Mouse (Mus musculus): ENCODE data around the gene Npas1. TPM values are rescaled to one million over a fixed set of nuclear protein-coding genes. Genes with fewer than 3 reads are reported as not detected.

Gene Npas1
- polyA plus RNA-seq, 1 experiment from 2014 or later = not detected

DNA sequence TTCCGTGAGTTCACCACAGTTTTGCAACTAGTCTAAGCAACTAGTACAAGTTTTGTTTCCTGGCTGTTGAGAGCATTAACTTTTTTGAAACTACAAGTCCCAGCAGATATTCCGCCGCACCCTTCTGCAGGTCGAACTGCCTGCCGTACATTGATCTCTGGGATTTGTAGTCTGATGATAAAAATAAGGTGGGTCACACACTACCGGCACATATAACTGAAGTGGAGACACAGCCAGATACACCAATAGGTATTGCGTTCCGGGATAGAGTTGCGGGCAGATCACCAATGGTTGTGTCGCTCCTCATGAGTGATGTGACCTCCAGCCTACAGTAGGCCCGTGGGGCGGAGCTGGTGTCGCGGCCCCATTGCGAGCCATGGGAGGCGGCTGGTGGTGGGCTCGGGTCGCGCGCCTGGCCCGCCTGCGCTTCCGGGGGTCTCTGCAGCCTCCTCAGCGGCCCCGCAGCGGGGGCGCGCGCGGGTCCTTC, 24.9 kb downstream of the Npas1 start, which contains the start of gene Tmem160:
Gene Tmem160 (plus strand): TSS at position 193 of the 487 bp plus-strand sequence.
- H3K9ac ChIP-seq (replicated peaks; ENCODE audit: low read depth, low read length) = peak within 1 kb of the TSS; percentile 58
- under 1% methylated on average over 30 of the region's 30 CpGs for WGBS
- H3K4me3 ChIP-seq (ENCODE audit: low read depth, low read length) = peak within 1 kb of the TSS; percentile 83
- peak within 1 kb of the TSS; percentile 33; the same call in 1 of the 2 replicates for H3K27ac ChIP-seq (ENCODE audit: low read length)
- no peaks in the 10 kb centered on the region for H3K4me1 ChIP-seq (ENCODE audit: control insufficient read depth, insufficient read depth, low read length)
- H3K4me2 ChIP-seq (replicated peaks; ENCODE audit: low read depth, low read length) = peak within 1 kb of the TSS; percentile 86
- H3K9me3 ChIP-seq (ENCODE audit: control insufficient read depth, low read depth, low read length) = no peaks in the 10 kb centered on the region
- H3K27me3 ChIP-seq (ENCODE audit: control insufficient read depth, insufficient read depth, low read length) = no peaks in the 10 kb centered on the region
- 0 out of 2 replicates have a peak, but pooled peaks cover 4% of the 10 kb centered on the region for H3K36me3 ChIP-seq (ENCODE audit: control insufficient read depth, insufficient read depth, low read length)
- ATAC-seq (ENCODE audit: insufficient number of reproducible peaks, insufficient read depth, low FRiP score, low read depth) = peak; percentile 97

DNA sequence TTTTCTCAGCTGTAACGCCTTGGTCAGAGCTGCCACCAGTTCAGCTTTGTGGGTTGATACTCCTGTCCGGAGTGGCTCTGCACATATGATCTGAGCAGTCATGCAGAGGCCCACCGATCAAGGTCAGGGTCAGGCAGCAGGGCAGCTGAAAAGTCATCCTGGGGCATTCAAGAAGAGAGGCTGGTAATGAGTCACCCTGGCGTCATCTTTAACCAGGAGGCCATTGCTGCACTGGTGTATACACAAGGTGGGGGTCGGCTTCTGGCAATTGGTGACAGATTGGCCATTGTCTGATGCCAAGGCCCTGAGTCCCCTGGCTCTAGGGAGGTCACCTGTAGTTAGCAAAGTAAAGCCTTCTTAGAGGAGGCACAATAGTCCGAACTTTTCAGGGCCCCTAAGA, 25.9 kb downstream of the Npas1 start:
- H3K9me3 ChIP-seq (ENCODE audit: control insufficient read depth, low read depth, low read length) = no peaks in the 10 kb centered on the region
- H3K27ac ChIP-seq (ENCODE audit: low read length) = no peak overlapping the region
- H3K4me1 ChIP-seq (ENCODE audit: control insufficient read depth, insufficient read depth, low read length) = no peaks in the 10 kb centered on the region
- no peaks in the 10 kb centered on the region for H3K27me3 ChIP-seq (ENCODE audit: control insufficient read depth, insufficient read depth, low read length)
- H3K4me3 ChIP-seq (ENCODE audit: low read depth, low read length) = no peak overlapping the region
- no peak overlapping the region for H3K9ac ChIP-seq (replicated peaks; ENCODE audit: low read depth, low read length)
- 68% methylated on average over 6 of the region's 6 CpGs for WGBS
- 0 out of 2 replicates have a peak, but pooled peaks cover 4% of the 10 kb centered on the region for H3K36me3 ChIP-seq (ENCODE audit: control insufficient read depth, insufficient read depth, low read length)
- H3K4me2 ChIP-seq (replicated peaks; ENCODE audit: low read depth, low read length) = no peak overlapping the region
- ATAC-seq (ENCODE audit: insufficient number of reproducible peaks, insufficient read depth, low FRiP score, low read depth) = no peak

DNA sequence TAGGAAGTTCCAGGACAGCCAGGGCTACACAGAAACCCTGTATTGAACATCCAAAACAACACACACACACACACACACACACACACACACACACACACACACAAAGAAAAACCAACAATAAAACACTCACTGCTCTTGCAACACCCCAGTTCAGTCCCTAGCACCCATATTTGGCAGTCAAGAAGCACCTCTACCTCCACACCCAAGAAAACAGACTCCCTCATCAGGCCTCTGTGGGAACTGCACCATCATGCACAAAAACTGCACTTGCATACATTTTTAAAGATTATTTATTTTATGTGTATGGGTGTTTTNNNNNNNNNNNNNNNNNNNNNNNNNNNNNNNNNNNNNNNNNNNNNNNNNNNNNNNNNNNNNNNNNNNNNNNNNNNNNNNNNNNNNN, 36.3 kb downstream of the Npas1 start:
- H3K36me3 ChIP-seq (ENCODE audit: control insufficient read depth, insufficient read depth, low read length) = peaks cover 8% of the 10 kb centered on the region; the same call in 1 of the 2 replicates
- H3K4me3 ChIP-seq (ENCODE audit: low read depth, low read length) = no peak overlapping the region
- no peak overlapping the region for H3K4me2 ChIP-seq (replicated peaks; ENCODE audit: low read depth, low read length)
- H3K27me3 ChIP-seq (ENCODE audit: control insufficient read depth, insufficient read depth, low read length) = no peaks in the 10 kb centered on the region
- H3K9me3 ChIP-seq (ENCODE audit: control insufficient read depth, low read depth, low read length) = no peaks in the 10 kb centered on the region
- no peak overlapping the region for H3K27ac ChIP-seq (ENCODE audit: low read length)
- no peaks in the 10 kb centered on the region for H3K4me1 ChIP-seq (ENCODE audit: control insufficient read depth, insufficient read depth, low read length)
- H3K9ac ChIP-seq (replicated peaks; ENCODE audit: low read depth, low read length) = no peak overlapping the region
- no peak for ATAC-seq (ENCODE audit: insufficient number of reproducible peaks, insufficient read depth, low FRiP score, low read depth)

DNA sequence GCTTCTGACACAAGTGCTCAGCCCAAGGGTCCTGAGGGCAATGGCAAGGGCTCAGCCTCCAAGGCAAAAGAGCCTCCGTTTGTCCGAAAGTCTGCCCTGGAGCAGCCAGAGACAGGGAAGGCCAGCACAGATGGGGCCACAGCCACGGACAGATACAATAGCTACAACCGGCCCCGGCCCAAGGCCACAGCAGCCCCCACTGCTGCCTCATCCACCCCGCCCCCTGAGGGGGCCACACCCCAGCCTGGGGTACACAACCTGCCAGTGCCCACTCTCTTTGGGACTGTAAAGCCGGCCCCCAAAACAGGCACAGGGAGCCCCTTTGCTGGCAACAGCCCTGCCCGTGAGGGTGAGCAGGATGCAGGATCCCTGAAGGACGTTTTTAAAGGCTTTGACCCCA, 42.4 kb downstream of the Npas1 start:
- 87% methylated on average over 9 of the region's 9 CpGs for WGBS
- Histone ChIP-seq H3K4me3 (ENCODE audit: low read depth, low read length) (no peak overlapping the region), H3K27me3 (ENCODE audit: control insufficient read depth, insufficient read depth, low read length) (no peaks in the 10 kb centered on the region), H3K4me2 (replicated peaks; ENCODE audit: low read depth, low read length) (no peak overlapping the region), H3K9me3 (ENCODE audit: control insufficient read depth, low read depth, low read length) (no peaks in the 10 kb centered on the region), H3K36me3 (ENCODE audit: control insufficient read depth, insufficient read depth, low read length) (peaks cover 68% of the 10 kb centered on the region), H3K4me1 (ENCODE audit: control insufficient read depth, insufficient read depth, low read length) (no peaks in the 10 kb centered on the region), H3K27ac (ENCODE audit: low read length) (no peak overlapping the region), H3K9ac (replicated peaks; ENCODE audit: low read depth, low read length) (no peak overlapping the region)
- no peak for ATAC-seq (ENCODE audit: insufficient number of reproducible peaks, insufficient read depth, low FRiP score, low read depth)

DNA sequence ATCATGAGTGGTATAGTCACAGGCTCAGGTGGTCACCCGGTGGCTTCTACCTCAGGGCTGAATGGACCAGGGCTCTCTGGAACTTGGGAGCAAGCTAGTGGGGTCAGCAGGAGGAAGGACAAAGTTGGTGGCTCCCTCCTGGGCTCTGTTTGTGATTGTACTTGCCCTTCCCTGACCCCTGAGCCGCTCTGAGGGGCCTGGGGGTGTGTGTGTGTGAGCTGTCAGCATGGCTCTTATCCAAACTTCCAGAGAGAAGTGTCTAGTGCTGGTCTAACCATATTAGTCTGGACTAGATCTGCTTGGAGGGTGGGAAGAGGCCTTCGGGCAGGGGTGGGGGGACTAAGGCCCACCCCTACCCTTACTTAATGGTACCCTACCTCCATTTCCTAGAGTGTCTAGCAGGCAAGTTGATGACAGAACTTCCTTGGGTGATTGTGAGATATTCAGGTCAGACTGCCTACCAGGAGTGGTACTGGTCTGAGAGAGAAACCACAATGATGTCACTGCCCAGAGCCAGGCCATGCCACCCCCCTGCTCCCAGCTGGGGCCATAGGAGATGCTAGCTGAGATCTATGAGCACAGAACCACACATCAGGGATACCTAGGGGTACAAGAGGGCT, 44.1 kb downstream of the Npas1 start:
- Histone ChIP-seq H3K4me3 (ENCODE audit: low read depth, low read length) (no peak overlapping the region), H3K4me2 (replicated peaks; ENCODE audit: low read depth, low read length) (no peak overlapping the region), H3K9ac (replicated peaks; ENCODE audit: low read depth, low read length) (no peak overlapping the region), H3K9me3 (ENCODE audit: control insufficient read depth, low read depth, low read length) (no peaks in the 10 kb centered on the region), H3K4me1 (ENCODE audit: control insufficient read depth, insufficient read depth, low read length) (no peaks in the 10 kb centered on the region), H3K27ac (ENCODE audit: low read length) (no peak overlapping the region), H3K27me3 (ENCODE audit: control insufficient read depth, insufficient read depth, low read length) (no peaks in the 10 kb centered on the region), H3K36me3 (ENCODE audit: control insufficient read depth, insufficient read depth, low read length) (peaks cover 84% of the 10 kb centered on the region)
- 66% methylated on average over 3 of the region's 3 CpGs for WGBS
- no peak for ATAC-seq (ENCODE audit: insufficient number of reproducible peaks, insufficient read depth, low FRiP score, low read depth)

DNA sequence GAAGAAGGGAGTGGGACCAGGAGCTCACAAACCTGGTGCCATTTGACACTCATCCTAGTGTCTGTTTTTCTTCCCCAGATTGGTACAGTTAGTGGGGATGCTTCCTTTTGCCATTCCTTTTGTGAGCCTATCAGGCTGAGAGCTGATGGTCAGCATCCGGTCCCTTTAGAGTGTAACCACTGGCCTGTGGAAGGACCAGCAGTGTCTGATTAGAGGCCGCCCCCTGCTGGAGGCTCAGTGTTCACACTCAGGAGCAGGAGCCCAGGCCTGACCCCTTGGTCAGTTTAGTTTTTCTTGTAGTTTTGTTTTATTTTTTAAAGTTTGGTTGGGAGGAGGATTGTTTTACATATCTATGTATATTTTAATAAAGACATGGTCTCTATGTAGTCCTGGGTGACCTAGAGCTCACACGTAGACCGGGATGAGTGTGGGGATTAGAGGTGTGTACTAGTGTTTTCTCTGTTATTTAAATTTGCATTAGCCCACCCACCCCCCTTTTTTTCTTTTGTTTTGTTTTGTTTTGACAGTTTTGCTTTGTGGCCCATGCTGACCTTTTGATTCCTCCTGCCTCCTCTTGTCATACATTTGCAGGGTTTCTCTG, 51.3 kb downstream of the Npas1 start:
- no peaks in the 10 kb centered on the region for H3K4me1 ChIP-seq (ENCODE audit: control insufficient read depth, insufficient read depth, low read length)
- peak; percentile 81; the same call in 1 of the 2 replicates for ATAC-seq (ENCODE audit: insufficient number of reproducible peaks, insufficient read depth, low FRiP score, low read depth)
- H3K4me2 ChIP-seq (replicated peaks; ENCODE audit: low read depth, low read length) = no peak overlapping the region
- H3K9ac ChIP-seq (replicated peaks; ENCODE audit: low read depth, low read length) = no peak overlapping the region
- peaks cover 93% of the 10 kb centered on the region for H3K36me3 ChIP-seq (ENCODE audit: control insufficient read depth, insufficient read depth, low read length)
- no peak overlapping the region for H3K4me3 ChIP-seq (ENCODE audit: low read depth, low read length)
- H3K27ac ChIP-seq (ENCODE audit: low read length) = no peak overlapping the region
- no peaks in the 10 kb centered on the region for H3K27me3 ChIP-seq (ENCODE audit: control insufficient read depth, insufficient read depth, low read length)
- WGBS = 56% methylated on average over 4 of the region's 4 CpGs
- H3K9me3 ChIP-seq (ENCODE audit: control insufficient read depth, low read depth, low read length) = no peaks in the 10 kb centered on the region

DNA sequence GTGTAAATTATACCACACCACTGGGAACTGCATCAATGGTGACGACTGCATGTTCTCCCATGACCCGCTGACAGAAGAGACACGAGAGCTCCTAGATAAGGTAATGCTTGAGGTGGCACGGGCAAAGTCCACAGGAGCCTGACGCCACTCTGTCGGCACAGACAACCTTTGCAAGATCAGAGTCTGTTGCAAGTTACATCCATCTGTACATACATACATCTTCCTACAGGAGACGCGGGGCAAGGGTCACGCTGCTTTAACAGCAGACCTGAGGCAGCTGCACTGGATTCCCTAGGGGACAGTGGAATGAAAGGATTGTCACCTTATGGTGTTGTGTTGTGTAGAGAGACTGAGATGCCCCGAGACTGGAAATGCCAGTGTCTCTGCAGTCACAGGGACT, 51.8 kb downstream of the Npas1 start:
- Histone ChIP-seq H3K27me3 (ENCODE audit: control insufficient read depth, insufficient read depth, low read length) (no peaks in the 10 kb centered on the region), H3K4me2 (replicated peaks; ENCODE audit: low read depth, low read length) (no peak overlapping the region), H3K9ac (replicated peaks; ENCODE audit: low read depth, low read length) (no peak overlapping the region), H3K4me3 (ENCODE audit: low read depth, low read length) (no peak overlapping the region), H3K27ac (ENCODE audit: low read length) (no peak overlapping the region), H3K36me3 (ENCODE audit: control insufficient read depth, insufficient read depth, low read length) (peaks cover 93% of the 10 kb centered on the region), H3K4me1 (ENCODE audit: control insufficient read depth, insufficient read depth, low read length) (no peaks in the 10 kb centered on the region), H3K9me3 (ENCODE audit: control insufficient read depth, low read depth, low read length) (no peaks in the 10 kb centered on the region)
- no peak for ATAC-seq (ENCODE audit: insufficient number of reproducible peaks, insufficient read depth, low FRiP score, low read depth)
- 86% methylated on average over 10 of the region's 10 CpGs for WGBS

DNA sequence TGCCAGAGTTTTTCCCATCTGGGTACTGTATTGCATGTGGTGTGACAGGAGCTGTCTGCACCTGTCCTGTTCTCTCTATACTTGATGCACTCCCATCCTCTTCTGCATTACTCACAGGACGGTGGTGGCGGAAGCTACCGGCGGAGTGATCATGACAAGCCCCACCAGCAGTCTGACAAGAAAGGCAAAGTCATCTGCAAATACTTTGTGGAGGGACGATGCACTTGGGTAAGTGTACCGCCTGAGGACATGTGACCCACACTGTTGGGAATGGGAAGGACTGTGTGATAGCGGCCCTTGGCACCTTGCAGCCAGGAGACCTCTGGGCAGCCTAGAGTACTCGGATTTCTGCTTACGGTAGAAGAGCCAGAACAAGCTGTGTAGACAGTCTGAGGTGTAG, 53.8 kb downstream of the Npas1 start:
- no peak for ATAC-seq (ENCODE audit: insufficient number of reproducible peaks, insufficient read depth, low FRiP score, low read depth)
- WGBS = 90% methylated on average over 9 of the region's 9 CpGs
- Histone ChIP-seq H3K4me3 (ENCODE audit: low read depth, low read length) (no peak overlapping the region), H3K4me1 (ENCODE audit: control insufficient read depth, insufficient read depth, low read length) (no peaks in the 10 kb centered on the region), H3K36me3 (ENCODE audit: control insufficient read depth, insufficient read depth, low read length) (peaks cover 92% of the 10 kb centered on the region), H3K4me2 (replicated peaks; ENCODE audit: low read depth, low read length) (no peak overlapping the region), H3K9ac (replicated peaks; ENCODE audit: low read depth, low read length) (no peak overlapping the region), H3K27ac (ENCODE audit: low read length) (no peak overlapping the region), H3K9me3 (ENCODE audit: control insufficient read depth, low read depth, low read length) (no peaks in the 10 kb centered on the region), H3K27me3 (ENCODE audit: control insufficient read depth, insufficient read depth, low read length) (no peaks in the 10 kb centered on the region)

Measured in stomach, embryonic 14.5 days (tissue).